19 mouse cellular contexts compared by ENCODE assay signal in genomic region chr10:7838036-7838435, GRCm38 (mm10). TPM values are rescaled to one million over a fixed set of nuclear protein-coding genes. Genes with fewer than 3 reads are reported as not detected.
A peak's percentile ranks its signal among the peaks of the same experiment; 100 is the strongest.
DNase-seq lines count a peak whose midpoint lies in the region; ATAC-seq lines count a peak whose summit lies in the region.
"Had no signal": no experiment of that assay in that cellular context is flagged by ENCODE, and none has a peak within 500 bp of the region (broad histone marks: within the 10 kb centered on the region; RNA-seq: fewer than 3 reads in every experiment).

No protein-coding gene starts in this region.

- peak; percentile 83 for DNase-seq in heart, adult 11 months
- peak; percentile 41 for DNase-seq in CD4-positive helper T cell, adult 2 months (ENCODE audit: low read depth, low spot score)
- DNase-seq in CD4-positive, CD25-positive, alpha-beta regulatory T cell, adult 2 months (ENCODE audit: low read depth, low spot score): peak; percentile 52
- DNase-seq in forebrain, embryonic 10.5 days (ENCODE audit: extremely low spot score, low spot score): no peak
- DNase-seq in adrenal gland, postnatal 36 days: no peak
- no peak for DNase-seq in liver, embryonic 11.5 days (ENCODE audit: low spot score)
- DNase-seq: adrenal gland, adult 2 months; adrenal gland, postnatal 25 days; cerebellum, adult 2 months; cerebellum, postnatal 14 days; embryo, embryonic 11 days; forebrain, postnatal 0 days; heart, postnatal 36 days had no signal

- no peaks in the 10 kb centered on the region for H3K27me3 ChIP-seq in heart, embryonic 12.5 days (replicated peaks)
- H3K27me3 ChIP-seq in forebrain, embryonic 10.5 days (ENCODE audit: poor library complexity, severe bottlenecking): no peaks in the 10 kb centered on the region
- H3K27me3 ChIP-seq in liver, embryonic 11.5 days (replicated peaks; ENCODE audit: control insufficient read depth, insufficient read depth, low read length): no peaks in the 10 kb centered on the region; the same call in 1 of the 2 replicates
- H3K27me3 ChIP-seq: embryonic facial prominence, embryonic 12.5 days; forebrain, embryonic 13.5 days; hindbrain, embryonic 15.5 days had no signal

- H3K36me3 ChIP-seq in heart, embryonic 12.5 days: no peaks in the 10 kb centered on the region
- no peaks in the 10 kb centered on the region for H3K36me3 ChIP-seq in forebrain, embryonic 10.5 days (replicated peaks)
- no peaks in the 10 kb centered on the region for H3K36me3 ChIP-seq in liver, embryonic 11.5 days (ENCODE audit: control insufficient read depth, insufficient read depth, low read length)
- H3K36me3 ChIP-seq: embryonic facial prominence, embryonic 12.5 days; heart, embryonic 13.5 days; hindbrain, embryonic 15.5 days had no signal

- no peak overlapping the region for H3K4me3 ChIP-seq in heart, embryonic 12.5 days
- H3K4me3 ChIP-seq in forebrain, embryonic 10.5 days: no peak overlapping the region
- no peak overlapping the region for H3K4me3 ChIP-seq in liver, embryonic 11.5 days (ENCODE audit: low read depth, low read length)
- H3K4me3 ChIP-seq: embryonic facial prominence, embryonic 12.5 days; forebrain, embryonic 13.5 days; heart, embryonic 13.5 days; hindbrain, embryonic 15.5 days had no signal

- peaks cover 16% of the 10 kb centered on the region for H3K4me1 ChIP-seq in heart, embryonic 12.5 days (replicated peaks)
- H3K4me1 ChIP-seq in forebrain, embryonic 10.5 days: no peaks in the 10 kb centered on the region
- no peaks in the 10 kb centered on the region for H3K4me1 ChIP-seq in liver, embryonic 11.5 days (replicated peaks; ENCODE audit: control insufficient read depth, insufficient read depth, low read length)
- H3K4me1 ChIP-seq: forebrain, embryonic 13.5 days; hindbrain, embryonic 15.5 days had no signal

- H3K9ac ChIP-seq in heart, embryonic 12.5 days: no peak overlapping the region
- H3K9ac ChIP-seq in liver, embryonic 11.5 days (ENCODE audit: low read depth, low read length): no peak overlapping the region
- H3K9ac ChIP-seq: embryonic facial prominence, embryonic 12.5 days; forebrain, embryonic 13.5 days; forebrain, postnatal 0 days; heart, embryonic 13.5 days; hindbrain, embryonic 15.5 days had no signal

- no peaks in the 10 kb centered on the region for H3K9me3 ChIP-seq in heart, embryonic 12.5 days (replicated peaks)
- H3K9me3 ChIP-seq in forebrain, embryonic 10.5 days: no peaks in the 10 kb centered on the region
- no peaks in the 10 kb centered on the region for H3K9me3 ChIP-seq in liver, embryonic 11.5 days (ENCODE audit: control insufficient read depth, low read length)
- H3K9me3 ChIP-seq: embryonic facial prominence, embryonic 12.5 days; forebrain, embryonic 13.5 days; heart, embryonic 13.5 days; hindbrain, embryonic 15.5 days had no signal

- 81% methylated on average over 8 of the region's 8 CpGs for WGBS in heart, embryonic 12.5 days
- WGBS in forebrain, embryonic 10.5 days: 91% methylated on average over 8 of the region's 8 CpGs
- 92% methylated on average over 8 of the region's 8 CpGs for WGBS in liver, embryonic 11.5 days

- H3K27ac ChIP-seq in heart, embryonic 12.5 days (ENCODE audit: poor library complexity, severe bottlenecking): no peak overlapping the region
- no peak overlapping the region for H3K27ac ChIP-seq in forebrain, embryonic 10.5 days
- H3K27ac ChIP-seq in liver, embryonic 11.5 days (ENCODE audit: low read depth, low read length): no peak overlapping the region
- H3K27ac ChIP-seq: embryonic facial prominence, embryonic 12.5 days; forebrain, embryonic 13.5 days; heart, embryonic 13.5 days; hindbrain, embryonic 15.5 days had no signal

- H3K4me2 ChIP-seq in heart, embryonic 12.5 days: no peak overlapping the region
- H3K4me2 ChIP-seq in liver, embryonic 11.5 days: no peak overlapping the region
- H3K4me2 ChIP-seq: embryonic facial prominence, embryonic 12.5 days; forebrain, embryonic 13.5 days; heart, embryonic 13.5 days; hindbrain, embryonic 15.5 days had no signal

- ATAC-seq in heart, embryonic 12.5 days (ENCODE audit: insufficient number of reproducible peaks, low FRiP score): no peak
- ATAC-seq in inflammation-experienced regulatory T-cells, adult 6 months: peak; percentile 2
- no peak for ATAC-seq in liver, embryonic 11.5 days (replicated peaks; ENCODE audit: low FRiP score)
- ATAC-seq: forebrain, embryonic 13.5 days; forebrain, postnatal 0 days had no signal

RNA-seq across cellular contexts. Expression of gene Zc3h12d, which starts 5.8 kb away (rescaled TPM):
- 0.15 and 0.22 TPM in 2 replicates for polyA plus RNA-seq in heart, embryonic 12.5 days (2016; fragmentation: Nextera tagmentation; extraction: Ambion mirVana)
- 10 to 100 TPM; 36.9 to 59.8 (median 48.1) TPM for polyA plus RNA-seq in inflammation-experienced regulatory T-cells, adult 6 months (2017; shearing (Covaris generic))
- polyA plus RNA-seq in forebrain, embryonic 10.5 days (2016; fragmentation: Nextera tagmentation; extraction: Ambion mirVana): 0.11 TPM in 1 of 2 replicates, not detected in the other
- total RNA-seq in adrenal gland, postnatal 36 days (2021): under 1 TPM; 0.13 to 0.33 TPM
- polyA plus RNA-seq in liver, embryonic 11.5 days (2014; fragmentation: Nextera tagmentation; extraction: Ambion mirVana): 0.05 and 0.16 TPM in 2 replicates
- polyA plus RNA-seq: forebrain, embryonic 13.5 days had no signal

RNA-seq across cellular contexts. Expression of gene Ppil4, which starts 45.3 kb away (rescaled TPM):
- polyA plus RNA-seq in heart, embryonic 12.5 days (2016; fragmentation: Nextera tagmentation; extraction: Ambion mirVana): 31.3 and 33.0 TPM in 2 replicates
- 10 to 100 TPM; 73.7 to 85.7 (median 82.6) TPM for polyA plus RNA-seq in inflammation-experienced regulatory T-cells, adult 6 months (2017; shearing (Covaris generic))
- polyA plus RNA-seq in forebrain, embryonic 10.5 days (2016; fragmentation: Nextera tagmentation; extraction: Ambion mirVana): 43.4 and 44.9 TPM in 2 replicates
- 10 to 100 TPM; 21.4 to 27.8 TPM for total RNA-seq in adrenal gland, postnatal 36 days (2021)
- 44.3 and 53.0 TPM in 2 replicates for polyA plus RNA-seq in liver, embryonic 11.5 days (2014; fragmentation: Nextera tagmentation; extraction: Ambion mirVana)

RNA-seq across cellular contexts. Expression of gene Ginm1, which starts 45.4 kb away (rescaled TPM):
- 78.5 and 80.5 TPM in 2 replicates for polyA plus RNA-seq in heart, embryonic 12.5 days (2016; fragmentation: Nextera tagmentation; extraction: Ambion mirVana)
- polyA plus RNA-seq in inflammation-experienced regulatory T-cells, adult 6 months (2017; shearing (Covaris generic)): 10 to 100 TPM; 64.3 to 74.6 (median 72.9) TPM
- polyA plus RNA-seq in forebrain, embryonic 10.5 days (2016; fragmentation: Nextera tagmentation; extraction: Ambion mirVana): 50.1 and 53.0 TPM in 2 replicates
- total RNA-seq in adrenal gland, postnatal 36 days (2021): 100 to 1,000 TPM; 186 to 323 TPM
- polyA plus RNA-seq in liver, embryonic 11.5 days (2014; fragmentation: Nextera tagmentation; extraction: Ambion mirVana): 41.5 and 48.0 TPM in 2 replicates

Comparison
In these comparisons a context has a peak if more than half of its experiments do, and no peak if none do; other contexts are left out.
1. DNase-seq: peak in heart, adult 11 months (single experiment), CD4-positive helper T cell, adult 2 months (single experiment) and CD4-positive, CD25-positive, alpha-beta regulatory T cell, adult 2 months (single experiment); none in forebrain, embryonic 10.5 days (single experiment), adrenal gland, postnatal 36 days (0 of 2) and liver, embryonic 11.5 days (single experiment).
2. RNA of gene Zc3h12d, which starts 5.8 kb away (polyA plus RNA-seq): 36.9 to 59.8 TPM in inflammation-experienced regulatory T-cells, adult 6 months; 0.15 to 0.22 TPM in heart, embryonic 12.5 days, 0.11 TPM in forebrain, embryonic 10.5 days and 0.05 to 0.16 TPM in liver, embryonic 11.5 days; every median in the first group is over 10 times any median in the second.